Mouse (Mus musculus): ENCODE data around the gene Tsen54. TPM values are rescaled to one million over a fixed set of nuclear protein-coding genes. Genes with fewer than 3 reads are reported as not detected.

Gene Tsen54
- polyA plus RNA-seq, 1 experiment from 2014 or later, result 23.2 TPM

- H3K27ac ChIP-seq, result peak overlapping the region; percentile 82
- WGBS, result 30% methylated on average over 6 of the region's 6 CpGs
- no peak overlapping the region for H3K4me3 ChIP-seq
- H3K27me3 ChIP-seq, result no peaks in the 10 kb centered on the region
- peak overlapping the region; percentile 45 for H3K9ac ChIP-seq
- no peaks in the 10 kb centered on the region for H3K9me3 ChIP-seq (replicated peaks)
- peaks cover 52% of the 10 kb centered on the region for H3K36me3 ChIP-seq (ENCODE audit: poor library complexity, severe bottlenecking)
- peaks cover 61% of the 10 kb centered on the region for H3K4me1 ChIP-seq
- ATAC-seq, result no peak
- H3K4me2 ChIP-seq, result peak overlapping the region; percentile 95
Observed at GRCm38 (mm10) chr11:115807306-115807705, 7.2 kb upstream of the Tsen54 start.

GRCm38 (mm10) chr11:115807971-115808370 lies 6.6 kb upstream of the Tsen54 start:
- Histone ChIP-seq H3K36me3 (ENCODE audit: poor library complexity, severe bottlenecking) (peaks cover 46% of the 10 kb centered on the region), H3K4me2 (peak overlapping the region; percentile 95), H3K4me3 (no peak overlapping the region), H3K9ac (peak overlapping the region; percentile 45), H3K27me3 (no peaks in the 10 kb centered on the region), H3K9me3 (replicated peaks) (no peaks in the 10 kb centered on the region), H3K27ac (peak overlapping the region; percentile 82), H3K4me1 (peaks cover 67% of the 10 kb centered on the region)
- no peak for ATAC-seq
- WGBS, result 41% methylated on average over 11 of the region's 11 CpGs

- Histone ChIP-seq H3K4me2 (peak overlapping the region; percentile 95), H3K9me3 (replicated peaks) (no peaks in the 10 kb centered on the region), H3K9ac (peak overlapping the region; percentile 45; the same call in 1 of the 2 replicates), H3K27ac (peak overlapping the region; percentile 82), H3K4me1 (peaks cover 69% of the 10 kb centered on the region), H3K27me3 (no peaks in the 10 kb centered on the region), H3K36me3 (ENCODE audit: poor library complexity, severe bottlenecking) (peaks cover 37% of the 10 kb centered on the region), H3K4me3 (0 out of 2 replicates have a peak overlapping the region, but pooled peaks have one; percentile 1)
- 32% methylated on average over 10 of the region's 10 CpGs for WGBS
- ATAC-seq, result peak; percentile 14; the same call in 1 of the 2 replicates
Observed at GRCm38 (mm10) chr11:115808696-115809310, 5.7 kb upstream of the Tsen54 start.

GRCm38 (mm10) chr11:115809311-115809781 lies 5.2 kb upstream of the Tsen54 start:
- Histone ChIP-seq H3K27ac (peak overlapping the region; percentile 82), H3K9ac (peak overlapping the region; percentile 45; the same call in 1 of the 2 replicates), H3K4me1 (peaks cover 69% of the 10 kb centered on the region), H3K4me2 (peak overlapping the region; percentile 95), H3K4me3 (0 out of 2 replicates have a peak overlapping the region, but pooled peaks have one; percentile 1), H3K36me3 (ENCODE audit: poor library complexity, severe bottlenecking) (peaks cover 32% of the 10 kb centered on the region), H3K27me3 (no peaks in the 10 kb centered on the region), H3K9me3 (replicated peaks) (no peaks in the 10 kb centered on the region)
- 76% methylated on average over 8 of the region's 8 CpGs for WGBS
- ATAC-seq, result no peak

- no peaks in the 10 kb centered on the region for H3K9me3 ChIP-seq (replicated peaks)
- H3K4me2 ChIP-seq, result peak overlapping the region; percentile 95
- H3K4me1 ChIP-seq, result peaks cover 73% of the 10 kb centered on the region
- no peak overlapping the region for H3K27ac ChIP-seq
- 71% methylated on average over 14 of the region's 14 CpGs for WGBS
- no peak for ATAC-seq
- peak overlapping the region; percentile 31 for H3K9ac ChIP-seq
- peaks cover 22% of the 10 kb centered on the region for H3K36me3 ChIP-seq (ENCODE audit: poor library complexity, severe bottlenecking)
- no peaks in the 10 kb centered on the region for H3K27me3 ChIP-seq
- H3K4me3 ChIP-seq, result peak overlapping the region; percentile 18; the same call in 1 of the 2 replicates
Observed at GRCm38 (mm10) chr11:115810377-115810776, 4.1 kb upstream of the Tsen54 start.

GRCm38 (mm10) chr11:115811381-115812093 lies 3.0 kb upstream of the Tsen54 start:
- WGBS, result 80% methylated on average over 20 of the region's 20 CpGs
- H3K4me2 ChIP-seq, result peak overlapping the region; percentile 95
- peak overlapping the region; percentile 89 for H3K4me3 ChIP-seq
- H3K27me3 ChIP-seq, result no peaks in the 10 kb centered on the region
- peaks cover 17% of the 10 kb centered on the region for H3K36me3 ChIP-seq (ENCODE audit: poor library complexity, severe bottlenecking)
- H3K27ac ChIP-seq, result no peak overlapping the region
- H3K9ac ChIP-seq, result peak overlapping the region; percentile 79
- ATAC-seq, result no peak
- H3K4me1 ChIP-seq, result peaks cover 80% of the 10 kb centered on the region
- H3K9me3 ChIP-seq (replicated peaks), result no peaks in the 10 kb centered on the region

GRCm38 (mm10) chr11:115812095-115812494 lies 2.4 kb upstream of the Tsen54 start:
- no peak for ATAC-seq
- 36% methylated on average over 7 of the region's 7 CpGs for WGBS
- 0 out of 2 replicates have a peak overlapping the region, but pooled peaks have one; percentile 65 for H3K27ac ChIP-seq
- no peaks in the 10 kb centered on the region for H3K27me3 ChIP-seq
- H3K9ac ChIP-seq, result peak overlapping the region; percentile 79
- peak overlapping the region; percentile 95 for H3K4me2 ChIP-seq
- peak overlapping the region; percentile 89 for H3K4me3 ChIP-seq
- no peaks in the 10 kb centered on the region for H3K9me3 ChIP-seq (replicated peaks)
- H3K4me1 ChIP-seq, result peaks cover 74% of the 10 kb centered on the region
- peaks cover 14% of the 10 kb centered on the region for H3K36me3 ChIP-seq (ENCODE audit: poor library complexity, severe bottlenecking)

- 3% methylated on average over 27 of the region's 28 CpGs for WGBS
- Histone ChIP-seq H3K4me1 (peaks cover 67% of the 10 kb centered on the region), H3K36me3 (ENCODE audit: poor library complexity, severe bottlenecking) (peaks cover 16% of the 10 kb centered on the region), H3K9me3 (replicated peaks) (no peaks in the 10 kb centered on the region), H3K4me3 (peak overlapping the region; percentile 89), H3K9ac (peak overlapping the region; percentile 79), H3K27ac (peak overlapping the region; percentile 65), H3K4me2 (peak overlapping the region; percentile 95), H3K27me3 (no peaks in the 10 kb centered on the region)
- ATAC-seq, result peak; percentile 9
Observed at GRCm38 (mm10) chr11:115812533-115813420, 1.7 kb upstream of the Tsen54 start.

- Histone ChIP-seq H3K36me3 (ENCODE audit: poor library complexity, severe bottlenecking) (peaks cover 24% of the 10 kb centered on the region), H3K27ac (peak within 1 kb of the TSS; percentile 65), H3K9ac (peak within 1 kb of the TSS; percentile 89), H3K9me3 (replicated peaks) (no peaks in the 10 kb centered on the region), H3K4me1 (peaks cover 58% of the 10 kb centered on the region), H3K4me2 (peak within 1 kb of the TSS; percentile 95), H3K27me3 (no peaks in the 10 kb centered on the region), H3K4me3 (peak within 1 kb of the TSS; percentile 89)
- ATAC-seq, result peak; percentile 90
- under 1% methylated on average over 44 of the region's 44 CpGs for WGBS
Observed at GRCm38 (mm10) chr11:115813507-115814296, 822 bp upstream of the Tsen54 start, which contains the start of gene Caskin2. TSS of gene Caskin2 (minus strand) at chr11:115813639.

- Histone ChIP-seq H3K9me3 (replicated peaks) (no peaks in the 10 kb centered on the region), H3K4me2 (no peak overlapping the region), H3K36me3 (ENCODE audit: poor library complexity, severe bottlenecking) (peaks cover 49% of the 10 kb centered on the region), H3K9ac (no peak overlapping the region), H3K27ac (no peak overlapping the region), H3K4me1 (peaks cover 22% of the 10 kb centered on the region), H3K4me3 (no peak overlapping the region), H3K27me3 (no peaks in the 10 kb centered on the region)
- 87% methylated on average over 5 of the region's 5 CpGs for WGBS
- ATAC-seq, result no peak
Observed at GRCm38 (mm10) chr11:115817331-115817730, 2.8 kb downstream of the Tsen54 start.
